Mouse (Mus musculus): ENCODE results near the gene Gpr162. TPM values are rescaled to one million over a fixed set of nuclear protein-coding genes. Genes with fewer than 3 reads are reported as not detected.
"Not testable (repeated sequence)": the region's sequence is repeated elsewhere in the genome, so short reads cannot be mapped to it uniquely, and the experiment has no call there.

Gene Gpr162
- polyA plus RNA-seq, 1 experiment from 2014 or later, result 2.9 TPM

DNA sequence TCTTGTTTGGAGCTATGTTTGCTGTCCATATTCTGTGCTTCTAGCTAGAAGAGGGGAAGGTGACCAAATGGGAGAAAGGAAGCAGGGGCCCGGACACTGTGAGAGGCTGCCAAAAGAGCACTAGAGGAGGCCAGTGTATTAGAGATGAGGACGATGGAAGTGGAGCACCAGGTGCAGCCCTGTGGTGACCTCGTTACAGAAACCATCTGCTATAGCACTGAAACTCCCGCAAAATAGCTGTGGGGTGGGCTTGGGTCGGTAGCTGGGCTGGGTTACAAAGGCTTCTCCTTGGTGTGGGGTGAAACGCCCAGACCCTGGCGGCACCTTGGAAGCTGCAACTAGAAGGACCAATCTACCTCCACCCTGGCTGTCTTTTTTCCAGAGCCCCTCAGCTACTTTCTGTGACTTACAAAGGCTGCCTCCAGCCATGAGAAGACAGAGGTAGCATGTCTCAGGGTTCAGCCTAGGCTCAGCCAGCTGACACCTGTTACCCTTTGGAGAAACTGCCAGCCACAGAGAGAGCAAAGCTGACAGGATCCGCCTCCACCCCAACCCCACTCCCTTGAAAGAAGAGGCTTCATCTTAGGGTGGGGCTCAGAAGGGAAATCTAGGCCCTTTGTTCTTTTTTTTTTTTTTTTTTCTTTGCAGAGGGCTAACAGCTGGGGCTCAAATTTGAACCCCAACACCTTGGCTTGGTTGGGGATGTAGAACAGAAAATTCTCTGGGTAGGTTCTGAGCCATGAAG is 36.4 kb upstream of the Gpr162 start:
- ATAC-seq (ENCODE audit: insufficient number of reproducible peaks, low FRiP score, low TSS enrichment, low read depth), result no peak
- WGBS, result 42% methylated on average over 8 of the region's 8 CpGs

GRCm38 (mm10) chr6:124898359-124898758 is 34.6 kb upstream of the Gpr162 start:
- 48% methylated on average over 3 of the region's 3 CpGs for WGBS
- Histone ChIP-seq H3K4me2 (no peak overlapping the region), H3K4me3 (no peak overlapping the region), H3K27ac (no peak overlapping the region), H3K36me3 (no peaks in the 10 kb centered on the region), H3K27me3 (no peaks in the 10 kb centered on the region), H3K9ac (no peak overlapping the region), H3K4me1 (no peaks in the 10 kb centered on the region), H3K9me3 (no peaks in the 10 kb centered on the region)
- ATAC-seq (ENCODE audit: insufficient number of reproducible peaks, low FRiP score, low TSS enrichment, low read depth), result no peak

More for the DNA sequence above, 36.4 kb upstream of the Gpr162 start:
- Histone ChIP-seq H3K36me3 (no peaks in the 10 kb centered on the region), H3K27me3 (no peaks in the 10 kb centered on the region), H3K27ac (no peak overlapping the region), H3K4me2 (no peak overlapping the region), H3K9me3 (no peaks in the 10 kb centered on the region), H3K9ac (no peak overlapping the region), H3K4me3 (no peak overlapping the region), H3K4me1 (peaks cover 9% of the 10 kb centered on the region)

DNA sequence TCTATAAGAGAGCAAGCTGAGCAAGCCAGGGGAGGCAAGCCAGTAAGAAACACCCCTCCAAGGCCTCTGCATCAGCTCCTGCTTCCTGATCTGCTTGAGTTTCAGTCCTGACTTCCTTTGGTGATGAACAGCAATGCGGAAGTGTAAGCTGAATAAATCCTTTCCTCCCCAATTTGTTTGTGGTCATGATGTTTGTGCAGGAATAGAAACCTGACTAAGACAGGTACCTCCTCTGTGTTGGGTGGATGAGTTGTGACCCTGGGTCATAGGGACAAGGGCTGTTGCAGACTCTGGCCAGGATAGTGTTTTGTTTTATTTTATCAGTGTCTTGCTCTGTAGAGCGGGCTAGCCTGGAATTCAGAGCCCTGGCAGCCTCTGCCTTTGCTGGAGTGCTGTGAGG is 30.3 kb upstream of the Gpr162 start:
- not testable (repeated sequence) for H3K36me3 ChIP-seq; H3K4me2 ChIP-seq; H3K27me3 ChIP-seq; H3K9ac ChIP-seq; H3K27ac ChIP-seq; H3K4me3 ChIP-seq; ATAC-seq (ENCODE audit: insufficient number of reproducible peaks, low FRiP score, low TSS enrichment, low read depth); H3K9me3 ChIP-seq; H3K4me1 ChIP-seq
- WGBS, result 91% methylated on average over 2 of the region's 2 CpGs

GRCm38 (mm10) chr6:124890997-124891396 is 27.2 kb upstream of the Gpr162 start:
- H3K4me2 ChIP-seq, result no peak overlapping the region
- no peak overlapping the region for H3K4me3 ChIP-seq
- no peak overlapping the region for H3K9ac ChIP-seq
- H3K27ac ChIP-seq, result no peak overlapping the region
- H3K36me3 ChIP-seq, result no peaks in the 10 kb centered on the region
- WGBS, result 51% methylated on average over 6 of the region's 6 CpGs
- H3K9me3 ChIP-seq, result no peaks in the 10 kb centered on the region
- no peaks in the 10 kb centered on the region for H3K4me1 ChIP-seq
- H3K27me3 ChIP-seq, result no peaks in the 10 kb centered on the region
- no peak for ATAC-seq (ENCODE audit: insufficient number of reproducible peaks, low FRiP score, low TSS enrichment, low read depth)

DNA sequence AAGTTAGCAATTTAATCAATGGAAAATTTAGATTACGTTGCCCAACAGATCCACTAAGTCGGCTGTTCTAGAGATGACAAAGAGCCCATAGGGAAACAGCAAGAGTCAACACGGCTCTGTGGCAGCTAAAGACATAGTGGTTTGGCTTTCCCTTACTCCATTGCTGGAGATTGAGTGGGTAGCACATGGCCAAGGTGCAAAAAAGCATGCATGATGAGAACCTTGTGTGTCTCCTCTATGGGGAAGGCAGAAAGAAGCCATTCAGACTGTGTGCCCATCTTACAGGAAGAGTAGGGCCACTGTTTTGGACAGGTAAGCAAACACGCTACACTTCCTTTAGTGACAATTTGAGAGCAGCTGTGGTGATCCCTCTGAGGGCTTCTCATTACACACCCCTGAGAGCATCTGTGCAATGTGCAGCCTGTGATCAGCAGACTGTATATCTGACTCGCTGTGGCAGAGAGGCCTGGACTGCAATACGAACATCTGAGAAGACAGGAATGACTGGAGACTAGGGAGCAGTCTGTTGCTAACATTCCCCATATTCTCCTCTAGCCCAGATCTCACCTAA is 24.9 kb upstream of the Gpr162 start:
- no peak overlapping the region for H3K27ac ChIP-seq
- no peak overlapping the region for H3K4me2 ChIP-seq
- no peaks in the 10 kb centered on the region for H3K9me3 ChIP-seq
- WGBS, result 87% methylated on average over 6 of the region's 6 CpGs
- 0 out of 2 replicates have a peak, but pooled peaks cover 4% of the 10 kb centered on the region for H3K4me1 ChIP-seq
- H3K27me3 ChIP-seq, result no peaks in the 10 kb centered on the region
- ATAC-seq (ENCODE audit: insufficient number of reproducible peaks, low FRiP score, low TSS enrichment, low read depth), result no peak
- no peak overlapping the region for H3K4me3 ChIP-seq
- no peaks in the 10 kb centered on the region for H3K36me3 ChIP-seq
- H3K9ac ChIP-seq, result no peak overlapping the region

DNA sequence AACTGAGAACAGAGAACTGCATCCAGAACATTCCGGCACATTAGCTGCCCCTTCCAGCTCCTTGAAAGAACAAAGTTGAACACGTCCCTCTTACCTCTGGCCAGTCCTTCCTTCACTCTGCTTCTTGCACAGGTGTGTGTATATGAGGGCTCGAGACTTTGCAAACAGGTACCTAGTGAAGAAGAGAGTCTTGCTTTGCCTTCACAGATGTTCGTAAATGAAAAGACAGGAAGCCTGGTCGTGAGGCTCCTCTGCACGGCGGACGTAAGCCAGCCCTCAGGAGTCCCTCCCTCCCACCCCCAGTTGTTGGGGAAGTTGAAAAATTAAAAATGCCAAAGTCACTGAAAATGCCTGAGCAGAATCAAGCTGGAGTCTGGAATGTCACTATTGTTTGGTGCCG is 24.2 kb upstream of the Gpr162 start, which contains the start of gene Cd4:
Cd4 (minus strand) TSS at position 236 of the 400 bp plus-strand sequence.
- H3K27me3 ChIP-seq, result no peaks in the 10 kb centered on the region
- 78% methylated on average over 9 of the region's 9 CpGs for WGBS
- no peak within 1 kb of the TSS for H3K4me3 ChIP-seq
- H3K4me1 ChIP-seq, result 0 out of 2 replicates have a peak, but pooled peaks cover 4% of the 10 kb centered on the region
- H3K9ac ChIP-seq, result no peak within 1 kb of the TSS
- no peak within 1 kb of the TSS for H3K27ac ChIP-seq
- H3K36me3 ChIP-seq, result no peaks in the 10 kb centered on the region
- H3K9me3 ChIP-seq, result no peaks in the 10 kb centered on the region
- no peak for ATAC-seq (ENCODE audit: insufficient number of reproducible peaks, low FRiP score, low TSS enrichment, low read depth)
- H3K4me2 ChIP-seq, result no peak within 1 kb of the TSS

GRCm38 (mm10) chr6:124885956-124886381 is 22.2 kb upstream of the Gpr162 start:
- Histone ChIP-seq H3K4me1 (0 out of 2 replicates have a peak, but pooled peaks cover 4% of the 10 kb centered on the region), H3K36me3 (no peaks in the 10 kb centered on the region), H3K27ac (no peak overlapping the region), H3K4me3 (no peak overlapping the region), H3K9ac (no peak overlapping the region), H3K27me3 (no peaks in the 10 kb centered on the region), H3K9me3 (no peaks in the 10 kb centered on the region), H3K4me2 (no peak overlapping the region)
- ATAC-seq (ENCODE audit: insufficient number of reproducible peaks, low FRiP score, low TSS enrichment, low read depth), result no peak
- 87% methylated on average over 8 of the region's 8 CpGs for WGBS

GRCm38 (mm10) chr6:124884714-124885500 is 21.1 kb upstream of the Gpr162 start:
- no peaks in the 10 kb centered on the region for H3K9me3 ChIP-seq
- H3K9ac ChIP-seq, result no peak overlapping the region
- no peak overlapping the region for H3K4me2 ChIP-seq
- no peak overlapping the region for H3K27ac ChIP-seq
- no peaks in the 10 kb centered on the region for H3K27me3 ChIP-seq
- H3K4me3 ChIP-seq, result no peak overlapping the region
- 0 out of 2 replicates have a peak, but pooled peaks cover 4% of the 10 kb centered on the region for H3K4me1 ChIP-seq
- 58% methylated on average over 10 of the region's 10 CpGs for WGBS
- H3K36me3 ChIP-seq, result no peaks in the 10 kb centered on the region
- no peak for ATAC-seq (ENCODE audit: insufficient number of reproducible peaks, low FRiP score, low TSS enrichment, low read depth)

DNA sequence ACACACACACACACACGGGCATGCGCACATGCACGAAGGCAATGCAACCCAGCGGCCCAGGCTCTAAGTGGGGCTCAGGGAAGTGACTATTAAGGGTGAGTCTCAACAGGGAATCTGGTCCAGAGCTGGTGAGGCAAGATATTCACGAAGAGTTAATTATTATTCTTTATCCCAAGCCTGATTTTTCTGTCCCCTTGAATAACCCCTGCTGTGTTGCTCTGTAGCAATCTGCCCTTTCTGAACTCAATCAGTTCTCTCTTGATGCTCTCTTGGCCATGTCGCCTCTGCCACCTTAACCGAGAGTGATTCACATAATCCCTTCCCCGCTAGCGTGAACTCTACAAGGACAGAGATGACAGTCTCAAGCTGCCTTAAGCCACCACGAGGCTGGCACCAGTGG is 19.6 kb upstream of the Gpr162 start:
- no peaks in the 10 kb centered on the region for H3K27me3 ChIP-seq
- H3K4me3 ChIP-seq, result no peak overlapping the region
- ATAC-seq (ENCODE audit: insufficient number of reproducible peaks, low FRiP score, low TSS enrichment, low read depth), result no peak
- H3K4me2 ChIP-seq, result no peak overlapping the region
- 0 out of 2 replicates have a peak, but pooled peaks cover 4% of the 10 kb centered on the region for H3K4me1 ChIP-seq
- WGBS, result 81% methylated on average over 10 of the region's 10 CpGs
- no peaks in the 10 kb centered on the region for H3K36me3 ChIP-seq
- H3K27ac ChIP-seq, result no peak overlapping the region
- no peaks in the 10 kb centered on the region for H3K9me3 ChIP-seq
- H3K9ac ChIP-seq, result no peak overlapping the region

- no peak overlapping the region for H3K4me2 ChIP-seq
- H3K27me3 ChIP-seq, result no peaks in the 10 kb centered on the region
- H3K4me3 ChIP-seq, result no peak overlapping the region
- 0 out of 2 replicates have a peak, but pooled peaks cover 4% of the 10 kb centered on the region for H3K4me1 ChIP-seq
- H3K36me3 ChIP-seq, result no peaks in the 10 kb centered on the region
- 92% methylated on average over 9 of the region's 9 CpGs for WGBS
- no peak overlapping the region for H3K27ac ChIP-seq
- H3K9ac ChIP-seq, result no peak overlapping the region
- ATAC-seq (ENCODE audit: insufficient number of reproducible peaks, low FRiP score, low TSS enrichment, low read depth), result no peak
- no peaks in the 10 kb centered on the region for H3K9me3 ChIP-seq
Observed at GRCm38 (mm10) chr6:124881821-124882220, 18.0 kb upstream of the Gpr162 start.

DNA sequence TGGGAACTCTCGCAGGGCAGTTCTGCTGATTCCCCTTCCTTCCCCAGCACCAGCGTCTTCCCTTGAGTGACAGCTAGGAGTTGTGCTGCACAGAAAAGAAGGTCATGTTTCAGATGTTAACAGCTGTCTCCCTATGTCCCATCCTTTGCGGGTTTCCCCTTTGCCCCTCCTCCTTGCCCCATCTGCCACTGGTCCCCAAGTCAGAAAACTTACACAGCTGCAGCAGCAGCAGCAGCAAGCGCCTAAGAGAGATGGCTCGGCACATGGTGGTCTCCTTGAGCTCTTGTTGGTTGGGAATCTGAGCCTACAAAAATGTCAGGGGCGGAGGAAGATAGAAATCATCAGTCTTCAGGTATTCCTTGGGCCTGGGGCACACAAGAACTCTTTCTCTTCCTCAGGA is 15.6 kb upstream of the Gpr162 start:
- 53% methylated on average over 6 of the region's 6 CpGs for WGBS
- no peak for ATAC-seq (ENCODE audit: insufficient number of reproducible peaks, low FRiP score, low TSS enrichment, low read depth)
- H3K9ac ChIP-seq, result no peak overlapping the region
- H3K27me3 ChIP-seq, result no peaks in the 10 kb centered on the region
- no peak overlapping the region for H3K4me2 ChIP-seq
- H3K27ac ChIP-seq, result no peak overlapping the region
- no peaks in the 10 kb centered on the region for H3K4me1 ChIP-seq
- no peaks in the 10 kb centered on the region for H3K9me3 ChIP-seq
- no peaks in the 10 kb centered on the region for H3K36me3 ChIP-seq
- H3K4me3 ChIP-seq, result no peak overlapping the region

- no peak overlapping the region for H3K4me2 ChIP-seq
- WGBS, result 42% methylated on average over 2 of the region's 3 CpGs
- ATAC-seq (ENCODE audit: insufficient number of reproducible peaks, low FRiP score, low TSS enrichment, low read depth), result no peak
Observed at GRCm38 (mm10) chr6:124874348-124874747, 10.6 kb upstream of the Gpr162 start.

More at GRCm38 (mm10) chr6:124874348-124874747, 10.6 kb upstream of the Gpr162 start:
- H3K4me3 ChIP-seq, result no peak overlapping the region
- no peaks in the 10 kb centered on the region for H3K27me3 ChIP-seq
- no peak overlapping the region for H3K27ac ChIP-seq
- no peaks in the 10 kb centered on the region for H3K4me1 ChIP-seq
- H3K9me3 ChIP-seq, result no peaks in the 10 kb centered on the region
- no peaks in the 10 kb centered on the region for H3K36me3 ChIP-seq
- no peak overlapping the region for H3K9ac ChIP-seq
